Mouse (Mus musculus): ENCODE data around the gene Tmem86b. TPM values are rescaled to one million over a fixed set of nuclear protein-coding genes. Genes with fewer than 3 reads are reported as not detected.
"Not testable (repeated sequence)": the region's sequence is repeated elsewhere in the genome, so short reads cannot be mapped to it uniquely, and the experiment has no call there.

Gene Tmem86b
- total and polyA plus RNA-seq, 3 experiments, result 4.2 to 12.8 (median 5.3) TPM

- Histone ChIP-seq H3K36me3 (ENCODE audit: control insufficient read depth, insufficient read depth, low read length) (no peaks in the 10 kb centered on the region), H3K4me1 (ENCODE audit: control insufficient read depth, insufficient read depth, low read length) (no peaks in the 10 kb centered on the region), H3K9ac (ENCODE audit: low read depth, low read length) (no peak within 1 kb of the TSS), H3K27ac (no peak within 1 kb of the TSS), H3K4me3 (no peak within 1 kb of the TSS), H3K27me3 (ENCODE audit: control insufficient read depth, insufficient read depth, low read length) (no peaks in the 10 kb centered on the region), H3K79me2 (replicated peaks; ENCODE audit: control insufficient read depth, insufficient read depth, low read length) (no peaks in the 10 kb centered on the region)
- intact Hi-C loops (cut with DNase I), result no loop called here
- WGBS, result 61% methylated on average over 6 of the region's 6 CpGs
- TF ChIP-seq CTCF (IDR thresholded peaks at IDR 0.05), result no peak
- no peak for DNase-seq
These were observed 27.3 kb downstream of the Tmem86b start, which contains the start of gene Ptprh for GRCm38 (mm10) chr7:4603873-4604272. Gene Ptprh, minus strand, starts transcription at chr7:4604041.

- no peak for DNase-seq
- TF ChIP-seq POLR2A (IDR thresholded peaks at IDR 0.05; ENCODE audit: insufficient read depth, low read depth, low read length), result no peak
- TF ChIP-seq CTCF (IDR thresholded peaks at IDR 0.05), result no peak
- no peak for TF ChIP-seq EP300 (IDR thresholded peaks at IDR 0.05; ENCODE audit: insufficient read depth, low read depth, low read length)
- H3K27ac ChIP-seq, result no peak overlapping the region
- WGBS, result 74% methylated on average over 6 of the region's 6 CpGs
- no peaks in the 10 kb centered on the region for H3K4me1 ChIP-seq (ENCODE audit: control insufficient read depth, insufficient read depth, low read length)
- H3K4me3 ChIP-seq, result no peak overlapping the region
- intact Hi-C loops (cut with DNase I), result no loop called here
- H3K36me3 ChIP-seq (ENCODE audit: control insufficient read depth, insufficient read depth, low read length), result no peaks in the 10 kb centered on the region
- no peaks in the 10 kb centered on the region for H3K27me3 ChIP-seq (ENCODE audit: control insufficient read depth, insufficient read depth, low read length)
- H3K9ac ChIP-seq (ENCODE audit: low read depth, low read length), result no peak overlapping the region
- no peaks in the 10 kb centered on the region for H3K79me2 ChIP-seq (replicated peaks; ENCODE audit: control insufficient read depth, insufficient read depth, low read length)
These were observed 28.3 kb downstream of the Tmem86b start for GRCm38 (mm10) chr7:4602969-4603368.

GRCm38 (mm10) chr7:4597046-4597445, 34.2 kb downstream of the Tmem86b start:
- DNase-seq; H3K27ac ChIP-seq; H3K9ac ChIP-seq (ENCODE audit: low read depth, low read length); H3K79me2 ChIP-seq (replicated peaks; ENCODE audit: control insufficient read depth, insufficient read depth, low read length); intact Hi-C loops (cut with DNase I); H3K27me3 ChIP-seq (ENCODE audit: control insufficient read depth, insufficient read depth, low read length); H3K4me1 ChIP-seq (ENCODE audit: control insufficient read depth, insufficient read depth, low read length); H3K36me3 ChIP-seq (ENCODE audit: control insufficient read depth, insufficient read depth, low read length); H3K4me3 ChIP-seq: not testable (repeated sequence)
- 57% methylated on average over 4 of the region's 4 CpGs for WGBS

- H3K27me3 ChIP-seq (ENCODE audit: control insufficient read depth, insufficient read depth, low read length); H3K36me3 ChIP-seq (ENCODE audit: control insufficient read depth, insufficient read depth, low read length); intact Hi-C loops (cut with DNase I); H3K79me2 ChIP-seq (replicated peaks; ENCODE audit: control insufficient read depth, insufficient read depth, low read length); H3K4me3 ChIP-seq; H3K9ac ChIP-seq (ENCODE audit: low read depth, low read length); H3K4me1 ChIP-seq (ENCODE audit: control insufficient read depth, insufficient read depth, low read length); DNase-seq; H3K27ac ChIP-seq: not testable (repeated sequence)
- 66% methylated on average over 3 of the region's 3 CpGs for WGBS
These were observed 49.7 kb downstream of the Tmem86b start for GRCm38 (mm10) chr7:4581481-4581880.

Small RNAs within 50 kb of the gene (microRNA-seq; reads per million reads assigned to microRNA genes)
- 0 reads per million in 2 experiments for gene Gm23577

Other genes starting within 250 kb of the Tmem86b start
- gene Gp6, start 233.7 kb downstream of the Tmem86b start, total RNA-seq (2021), result 1 to 10 TPM in 1 of 2 experiments, under 1 TPM in 1; 0.50 to 1.9 TPM
- gene Gp6, start 233.7 kb downstream of the Tmem86b start, polyA plus RNA-seq (2012; rRNA removed), result 0.44 and 0.76 TPM in 2 replicates
- gene Rdh13, start 185.8 kb downstream of the Tmem86b start, total RNA-seq (2021), result 10 to 100 TPM; 31.0 to 34.1 TPM
- 25.1 and 42.5 TPM in 2 replicates for gene Rdh13, start 185.8 kb downstream of the Tmem86b start, polyA plus RNA-seq (2012; rRNA removed)
- 1 to 10 TPM; 3.3 to 3.5 TPM for gene Eps8l1, start 170.7 kb downstream of the Tmem86b start, total RNA-seq (2021)
- 0.74 and 0.82 TPM in 2 replicates for gene Eps8l1, start 170.7 kb downstream of the Tmem86b start, polyA plus RNA-seq (2012; rRNA removed)
- 10 to 100 TPM; 62.4 to 67.1 TPM for gene Ppp1r12c, start 129.7 kb downstream of the Tmem86b start, total RNA-seq (2021)
- 47.0 and 53.2 TPM in 2 replicates for gene Ppp1r12c, start 129.7 kb downstream of the Tmem86b start, polyA plus RNA-seq (2012; rRNA removed)
- 10 to 100 TPM; 15.6 to 19.7 TPM for gene Tnnt1, start 115.0 kb downstream of the Tmem86b start, total RNA-seq (2021)
- gene Tnnt1, start 115.0 kb downstream of the Tmem86b start, polyA plus RNA-seq (2012; rRNA removed), result 9.2 and 12.1 TPM in 2 replicates
- over 10,000 TPM in 1 of 2 experiments, 1,000 to 10,000 TPM in 1; 9,834 to 11,008 TPM for gene Tnni3, start 107.2 kb downstream of the Tmem86b start, total RNA-seq (2021)
- gene Tnni3, start 107.2 kb downstream of the Tmem86b start, polyA plus RNA-seq (2012; rRNA removed), result 13,898 and 21,553 TPM in 2 replicates
- gene Dnaaf3, start 99.0 kb downstream of the Tmem86b start, total RNA-seq (2021), result 1 to 10 TPM; 2.3 to 2.7 TPM
- 12.4 and 13.2 TPM in 2 replicates for gene Dnaaf3, start 99.0 kb downstream of the Tmem86b start, polyA plus RNA-seq (2012; rRNA removed)
- under 1 TPM; 0.39 to 0.86 TPM for gene Syt5, start 83.9 kb downstream of the Tmem86b start, total RNA-seq (2021)
- gene Syt5, start 83.9 kb downstream of the Tmem86b start, polyA plus RNA-seq (2012; rRNA removed), result 0.79 and 2.4 TPM in 2 replicates
- not detected for gene Ptprh, start 27.4 kb downstream of the Tmem86b start, total RNA-seq (2021)
- gene Ptprh, start 27.4 kb downstream of the Tmem86b start, polyA plus RNA-seq (2012; rRNA removed), result 0.03 and 0.06 TPM in 2 replicates
- gene Ppp6r1, start 27.6 kb upstream of the Tmem86b start, total RNA-seq (2021), result 10 to 100 TPM; 67.6 to 71.9 TPM
- 67.1 and 89.9 TPM in 2 replicates for gene Ppp6r1, start 27.6 kb upstream of the Tmem86b start, polyA plus RNA-seq (2012; rRNA removed)
- 10 to 100 TPM; 31.9 to 35.0 TPM for gene Hspbp1, start 53.6 kb upstream of the Tmem86b start, total RNA-seq (2021)
- 27.0 and 29.7 TPM in 2 replicates for gene Hspbp1, start 53.6 kb upstream of the Tmem86b start, polyA plus RNA-seq (2012; rRNA removed)
- gene Brsk1, start 59.2 kb upstream of the Tmem86b start, total RNA-seq (2021), result 1 to 10 TPM in 1 of 2 experiments, under 1 TPM in 1; 0.89 to 1.5 TPM
- gene Brsk1, start 59.2 kb upstream of the Tmem86b start, polyA plus RNA-seq (2012; rRNA removed), result 1.7 and 2.2 TPM in 2 replicates
- gene Tmem150b, start 93.8 kb upstream of the Tmem86b start, total RNA-seq (2021), result not detected
- 0.16 and 0.59 TPM in 2 replicates for gene Tmem150b, start 93.8 kb upstream of the Tmem86b start, polyA plus RNA-seq (2012; rRNA removed)
- 10 to 100 TPM in 1 of 2 experiments, 1 to 10 TPM in 1; 8.5 to 11.2 TPM for gene Kmt5c, start 108.7 kb upstream of the Tmem86b start, total RNA-seq (2021)
- 36.4 and 38.5 TPM in 2 replicates for gene Kmt5c, start 108.7 kb upstream of the Tmem86b start, polyA plus RNA-seq (2012; rRNA removed)
- gene Cox6b2, start 121.7 kb upstream of the Tmem86b start, total RNA-seq (2021), result 1 to 10 TPM; 1.7 to 3.5 TPM
- gene Cox6b2, start 121.7 kb upstream of the Tmem86b start, polyA plus RNA-seq (2012; rRNA removed), result 7.7 and 8.6 TPM in 2 replicates
- not detected for gene Fam71e2, start 139.9 kb upstream of the Tmem86b start, total RNA-seq (2021)
- gene Fam71e2, start 139.9 kb upstream of the Tmem86b start, polyA plus RNA-seq (2012; rRNA removed), result 0.09 and 0.35 TPM in 2 replicates
- not detected for gene Il11, start 151.4 kb upstream of the Tmem86b start, total RNA-seq (2021)
- gene Il11, start 151.4 kb upstream of the Tmem86b start, polyA plus RNA-seq (2012; rRNA removed), result 0.15 TPM in 1 of 2 replicates, not detected in the other
- not detected for gene Tmem190, start 151.5 kb upstream of the Tmem86b start, total RNA-seq (2021)
- gene Tmem190, start 151.5 kb upstream of the Tmem86b start, polyA plus RNA-seq (2012; rRNA removed), result 0.29 TPM in 1 of 2 replicates, not detected in the other
- gene Tmem238, start 158.2 kb upstream of the Tmem86b start, total RNA-seq (2021), result 1 to 10 TPM; 5.3 to 5.4 TPM
- 2.2 and 4.3 TPM in 2 replicates for gene Tmem238, start 158.2 kb upstream of the Tmem86b start, polyA plus RNA-seq (2012; rRNA removed)
- gene Rpl28, start 161.5 kb upstream of the Tmem86b start, total RNA-seq (2021), result 100 to 1,000 TPM; 492 to 575 TPM
- 135 and 202 TPM in 2 replicates for gene Rpl28, start 161.5 kb upstream of the Tmem86b start, polyA plus RNA-seq (2012; rRNA removed)
- 10 to 100 TPM; 85.1 to 99.1 TPM for gene Ube2s, start 181.2 kb upstream of the Tmem86b start, total RNA-seq (2021)
- 167 and 265 TPM in 2 replicates for gene Ube2s, start 181.2 kb upstream of the Tmem86b start, polyA plus RNA-seq (2012; rRNA removed)
- gene Shisa7, start 213.3 kb upstream of the Tmem86b start, total RNA-seq (2021), result under 1 TPM in 1 of 2 experiments, not detected in 1; 0.07 TPM
- 0.09 and 0.12 TPM in 2 replicates for gene Shisa7, start 213.3 kb upstream of the Tmem86b start, polyA plus RNA-seq (2012; rRNA removed)
- 1 to 10 TPM; 3.5 to 3.8 TPM for gene Isoc2b, start 238.8 kb upstream of the Tmem86b start, total RNA-seq (2021)
- 10.0 and 10.3 TPM in 2 replicates for gene Isoc2b, start 238.8 kb upstream of the Tmem86b start, polyA plus RNA-seq (2012; rRNA removed)
- 10 to 100 TPM; 48.9 to 55.5 TPM for gene Isoc2a, start 245.7 kb upstream of the Tmem86b start, total RNA-seq (2021)
- gene Isoc2a, start 245.7 kb upstream of the Tmem86b start, polyA plus RNA-seq (2012; rRNA removed), result 29.3 and 30.6 TPM in 2 replicates

All from heart, adult 2 months (tissue).